Mouse (Mus musculus) heart, embryonic 13.5 days (tissue): ENCODE data around the gene Olfr1501. TPM values are rescaled to one million over a fixed set of nuclear protein-coding genes. Genes with fewer than 3 reads are reported as not detected.

Source experiments
- polyA plus RNA-seq: library from polyadenylated mRNA; unstranded; fragments of >200 nt; fragmentation: Nextera tagmentation; extraction: Ambion mirVana; gene quantifications from 2 replicates; pipeline ENCODE4 v1.2.1, GENCODE M21; 2015

Olfr1501 gene
- polyA plus RNA-seq, 1 experiment from 2014 or later: not detected

Other genes starting within 250 kb of the Olfr1501 start
- gene Olfr1487, start 233.3 kb downstream of the Olfr1501 start, polyA plus RNA-seq: not detected in 2 replicates
- gene Olfr1489, start 219.1 kb downstream of the Olfr1501 start, polyA plus RNA-seq: not detected in 2 replicates
- not detected in 2 replicates for gene Olfr1490, start 199.6 kb downstream of the Olfr1501 start, polyA plus RNA-seq
- gene Olfr1491, start 153.4 kb downstream of the Olfr1501 start, polyA plus RNA-seq: not detected in 2 replicates
- gene Olfr1493-ps1, start 127.4 kb downstream of the Olfr1501 start, polyA plus RNA-seq: not detected in 2 replicates
- gene Olfr1494, start 111.0 kb downstream of the Olfr1501 start, polyA plus RNA-seq: not detected in 2 replicates
- not detected in 2 replicates for gene Olfr1495, start 86.1 kb downstream of the Olfr1501 start, polyA plus RNA-seq
- not detected in 2 replicates for gene Olfr1496, start 72.8 kb downstream of the Olfr1501 start, polyA plus RNA-seq
- gene Olfr1497, start 52.5 kb downstream of the Olfr1501 start, polyA plus RNA-seq: not detected in 2 replicates
- not detected in 2 replicates for gene Olfr1499, start 31.2 kb downstream of the Olfr1501 start, polyA plus RNA-seq
- not detected in 2 replicates for gene Olfr1500, start 20.2 kb downstream of the Olfr1501 start, polyA plus RNA-seq
- gene Olfr1502, start 11.1 kb upstream of the Olfr1501 start, polyA plus RNA-seq: not detected in 2 replicates
- gene Olfr1504, start 47.2 kb upstream of the Olfr1501 start, polyA plus RNA-seq: not detected in 2 replicates
- gene Olfr1505, start 62.8 kb upstream of the Olfr1501 start, polyA plus RNA-seq: not detected in 2 replicates